Mouse (Mus musculus) forebrain, embryonic 16.5 days (tissue): ENCODE results near the gene Ext2. TPM values are rescaled to one million over a fixed set of nuclear protein-coding genes. Genes with fewer than 3 reads are reported as not detected.

ENCODE experiments used
- ATAC-seq: fragments of 200-750 bp; cut with Nextera tagmentation; 2 replicates; pipeline ENCODE4 v1.8.0; 2017; ENCODE audit warnings: mild to moderate bottlenecking, moderate library complexity
- H3K27ac ChIP-seq: fragments of 300-500 bp; sonication (generic); 2 replicates; pipeline ENCODE4 v1.5.1; 2014; ENCODE audit warnings: low read length, control low read depth
- H3K27me3 ChIP-seq: fragments of 300-500 bp; sonication (generic); replicated peaks from 2 replicates; pipeline ENCODE4 v1.6.1; 2014; ENCODE audit warnings: low read length; ENCODE audit not compliant: control insufficient read depth, insufficient read depth
- H3K36me3 ChIP-seq: fragments of 300-500 bp; sonication (generic); 2 replicates; pipeline ENCODE4 v1.6.1; 2014; ENCODE audit not compliant: control insufficient read depth, insufficient read depth
- H3K4me1 ChIP-seq: fragments of 300-500 bp; sonication (generic); replicated peaks from 2 replicates; pipeline ENCODE4 v1.6.1; 2014; ENCODE audit warnings: low read length; ENCODE audit not compliant: control insufficient read depth, insufficient read depth
- H3K4me2 ChIP-seq: fragments of 300-500 bp; sonication (generic); 2 replicates; pipeline ENCODE4 v1.6.1; 2014; ENCODE audit warnings: mild to moderate bottlenecking, low read length, control low read depth
- H3K4me3 ChIP-seq: fragments of 300-500 bp; sonication (generic); replicated peaks from 2 replicates; pipeline ENCODE4 v1.5.1; 2014; ENCODE audit warnings: mild to moderate bottlenecking, low read length, control low read depth
- H3K9ac ChIP-seq: fragments of 300-500 bp; sonication (generic); replicated peaks from 2 replicates; pipeline ENCODE4 v1.6.1; 2014; ENCODE audit warnings: low read depth, low read length, control low read depth
- H3K9me3 ChIP-seq: fragments of 300-500 bp; sonication (generic); 2 replicates; pipeline ENCODE4 v1.6.1; 2016; ENCODE audit warnings: low read length; ENCODE audit not compliant: control insufficient read depth
- WGBS: fragments of 180-500 bp; shearing (Covaris S2); extraction: QIAGEN DNeasy Blood & Tissue Kit; methylation state at CpG from one replicate; pipeline ENCODE4 v1.1.7; 2014; 5-methylcytosine and 5-hydroxymethylcytosine counted together
- polyA plus RNA-seq: library from polyadenylated mRNA; unstranded; fragments of >200 nt; fragmentation: Nextera tagmentation; extraction: Ambion mirVana; gene quantifications from 2 replicates; pipeline ENCODE4 v1.2.1, GENCODE M21; 2015

Gene Ext2
- polyA plus RNA-seq, 1 experiment from 2014 or later = 69.7 TPM

DNA sequence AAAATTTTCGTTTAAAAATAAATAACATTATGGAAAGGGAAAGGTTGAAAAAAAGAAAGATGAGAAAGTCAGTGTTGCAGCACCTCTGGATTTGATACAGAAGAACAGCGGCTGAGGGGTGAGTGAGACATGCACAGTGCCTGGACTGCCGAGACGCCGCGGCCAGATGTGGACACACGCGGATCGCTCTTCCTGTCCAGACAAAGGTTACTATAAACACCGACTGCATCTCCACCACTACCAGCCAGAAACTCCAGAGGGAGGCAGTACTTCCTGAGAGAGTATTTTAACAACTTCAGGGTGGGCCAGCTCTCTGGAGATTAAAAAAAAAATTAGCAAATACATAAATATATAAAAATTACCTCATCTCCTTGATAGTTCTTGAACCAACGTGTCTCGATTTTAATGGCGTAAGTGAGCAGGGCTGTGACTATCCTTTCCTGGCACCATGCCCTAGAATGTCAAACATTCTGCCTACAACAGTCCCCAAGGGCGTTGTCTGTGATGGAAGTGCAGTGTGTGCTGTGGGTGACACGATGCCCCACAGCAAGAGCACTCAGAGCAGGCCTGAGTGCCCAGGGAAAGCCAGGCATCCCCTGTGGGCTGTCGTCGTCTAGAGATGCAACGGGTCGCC, 25.1 kb downstream of the Ext2 start:
- H3K36me3 ChIP-seq = peaks cover 22% of the 10 kb centered on the region; the same call in 1 of the 2 replicates

GRCm38 (mm10) chr2:93794375-93794774, 28.0 kb downstream of the Ext2 start:
- H3K27me3 ChIP-seq = no peaks in the 10 kb centered on the region
- H3K9ac ChIP-seq = no peak overlapping the region
- H3K4me1 ChIP-seq = peaks cover 8% of the 10 kb centered on the region; the same call in 1 of the 2 replicates
- no peak overlapping the region for H3K4me3 ChIP-seq
- ATAC-seq = no peak
- H3K27ac ChIP-seq = no peak overlapping the region
- 94% methylated on average over 5 of the region's 5 CpGs for WGBS
- H3K4me2 ChIP-seq = no peak overlapping the region
- H3K9me3 ChIP-seq = no peaks in the 10 kb centered on the region
- peaks cover 25% of the 10 kb centered on the region; the same call in 1 of the 2 replicates for H3K36me3 ChIP-seq

More for the DNA sequence above, 25.1 kb downstream of the Ext2 start:
- Histone ChIP-seq H3K9ac (no peak overlapping the region), H3K27me3 (no peaks in the 10 kb centered on the region), H3K4me2 (no peak overlapping the region), H3K4me1 (no peaks in the 10 kb centered on the region), H3K27ac (no peak overlapping the region), H3K4me3 (no peak overlapping the region), H3K9me3 (no peaks in the 10 kb centered on the region)
- no peak for ATAC-seq
- 84% methylated on average over 19 of the region's 19 CpGs for WGBS

DNA sequence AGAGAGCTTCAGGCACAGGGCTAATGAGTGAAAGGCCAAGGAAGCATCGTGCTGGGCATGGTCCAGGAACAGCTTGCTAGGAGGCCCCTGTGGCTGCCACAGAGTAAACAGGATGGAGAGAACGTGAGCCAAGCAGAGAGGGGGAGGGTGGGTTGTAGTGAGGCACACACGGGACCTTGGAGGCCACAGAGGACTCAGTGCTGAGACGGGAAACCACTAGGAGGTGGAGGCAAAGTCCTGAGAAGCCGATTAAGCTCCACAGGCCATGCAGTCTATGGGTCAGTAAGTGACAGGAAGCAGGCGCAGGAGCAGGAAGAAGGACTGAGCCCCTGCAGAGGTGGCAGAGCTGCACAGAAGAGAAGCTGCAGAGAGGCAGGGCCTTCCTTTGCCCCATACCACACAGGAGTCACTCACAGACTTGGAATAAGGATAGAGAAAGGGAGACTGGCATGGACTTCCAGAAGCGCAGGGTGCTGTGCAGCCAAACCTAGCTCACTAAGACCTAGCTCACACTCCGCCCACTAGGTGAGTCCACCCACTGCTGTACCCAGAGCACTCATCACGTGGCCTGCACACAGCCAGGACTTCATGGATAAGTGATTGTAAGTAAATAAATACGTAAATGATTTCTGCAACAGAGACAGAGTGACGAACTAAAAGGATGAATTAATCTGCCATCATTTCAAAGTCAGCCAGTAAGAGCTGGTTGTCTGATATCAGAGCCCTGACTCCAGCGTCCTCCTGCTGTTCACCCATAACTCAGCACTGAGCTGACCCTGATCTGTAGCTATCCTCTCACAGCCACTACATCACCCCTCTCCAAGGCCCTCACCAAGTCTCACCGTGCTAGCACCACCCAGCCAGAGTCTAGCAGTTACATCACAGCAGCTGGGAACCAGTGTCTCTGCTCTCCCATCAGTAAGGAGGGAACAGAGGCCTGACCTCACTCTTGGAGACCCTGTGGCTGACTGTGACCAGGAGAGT, 30.6 kb downstream of the Ext2 start:
- Histone ChIP-seq H3K4me2 (no peak overlapping the region), H3K4me3 (no peak overlapping the region), H3K9ac (no peak overlapping the region), H3K4me1 (peaks cover 8% of the 10 kb centered on the region; the same call in 1 of the 2 replicates), H3K36me3 (peaks cover 21% of the 10 kb centered on the region; the same call in 1 of the 2 replicates), H3K27ac (no peak overlapping the region), H3K9me3 (no peaks in the 10 kb centered on the region), H3K27me3 (no peaks in the 10 kb centered on the region)
- ATAC-seq = peak; percentile 71
- WGBS = 62% methylated on average over 13 of the region's 13 CpGs

GRCm38 (mm10) chr2:93790798-93791345, 31.5 kb downstream of the Ext2 start:
- Histone ChIP-seq H3K4me2 (no peak overlapping the region), H3K27ac (no peak overlapping the region), H3K4me3 (no peak overlapping the region), H3K9ac (no peak overlapping the region), H3K9me3 (no peaks in the 10 kb centered on the region), H3K27me3 (no peaks in the 10 kb centered on the region), H3K4me1 (peaks cover 11% of the 10 kb centered on the region), H3K36me3 (peaks cover 17% of the 10 kb centered on the region; the same call in 1 of the 2 replicates)
- ATAC-seq = no peak
- WGBS = 90% methylated on average over 4 of the region's 4 CpGs

DNA sequence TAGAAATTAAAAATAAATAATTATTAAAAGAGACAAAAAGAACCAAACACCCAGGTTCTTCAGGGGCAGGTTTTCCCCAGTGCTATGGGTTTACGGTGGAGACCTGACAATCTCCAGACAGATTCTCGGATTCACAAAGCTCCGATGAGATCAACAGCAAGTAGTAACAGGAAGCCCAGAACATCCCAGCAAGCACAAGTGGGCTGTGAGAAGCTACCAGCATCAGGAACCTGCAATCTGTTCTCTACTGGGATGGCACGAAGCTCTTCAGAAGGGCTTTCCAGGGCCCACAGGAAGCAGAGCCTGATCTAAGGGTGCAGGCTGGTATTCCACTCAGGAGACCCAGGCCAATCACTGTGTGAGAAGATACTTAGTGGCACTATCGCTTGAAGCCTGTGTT, 33.8 kb downstream of the Ext2 start:
- Histone ChIP-seq H3K9ac (no peak overlapping the region), H3K9me3 (no peaks in the 10 kb centered on the region), H3K36me3 (0 out of 2 replicates have a peak, but pooled peaks cover 3% of the 10 kb centered on the region), H3K27ac (no peak overlapping the region), H3K27me3 (no peaks in the 10 kb centered on the region), H3K4me3 (no peak overlapping the region), H3K4me1 (peaks cover 21% of the 10 kb centered on the region), H3K4me2 (no peak overlapping the region)
- ATAC-seq = no peak
- WGBS = 94% methylated on average over 5 of the region's 5 CpGs

DNA sequence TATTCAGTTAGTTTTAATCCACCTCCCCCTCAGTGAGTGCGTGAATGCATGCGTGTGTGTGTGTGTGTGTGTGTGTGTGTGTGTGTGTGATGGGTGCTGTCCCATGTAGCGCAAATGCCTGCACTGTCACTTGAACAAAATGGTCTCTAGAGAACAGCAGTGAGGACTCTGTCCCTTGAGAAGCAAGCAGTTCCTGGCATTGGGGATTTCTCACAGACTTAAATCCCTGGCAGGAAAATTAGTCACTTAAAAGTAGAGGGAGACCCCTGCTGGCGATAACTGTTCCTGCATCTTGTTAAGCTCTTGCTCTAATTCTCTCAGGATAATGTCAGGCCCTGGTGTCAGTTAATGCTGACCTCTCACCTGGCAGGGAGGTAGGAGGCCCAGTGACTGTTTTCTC, 36.2 kb downstream of the Ext2 start:
- Histone ChIP-seq H3K27ac (no peak overlapping the region), H3K9ac (no peak overlapping the region), H3K4me3 (no peak overlapping the region), H3K4me2 (no peak overlapping the region), H3K4me1 (peaks cover 14% of the 10 kb centered on the region), H3K27me3 (no peaks in the 10 kb centered on the region), H3K9me3 (no peaks in the 10 kb centered on the region), H3K36me3 (no peaks in the 10 kb centered on the region)
- peak; percentile 73 for ATAC-seq
- 49% methylated on average over 4 of the region's 4 CpGs for WGBS

DNA sequence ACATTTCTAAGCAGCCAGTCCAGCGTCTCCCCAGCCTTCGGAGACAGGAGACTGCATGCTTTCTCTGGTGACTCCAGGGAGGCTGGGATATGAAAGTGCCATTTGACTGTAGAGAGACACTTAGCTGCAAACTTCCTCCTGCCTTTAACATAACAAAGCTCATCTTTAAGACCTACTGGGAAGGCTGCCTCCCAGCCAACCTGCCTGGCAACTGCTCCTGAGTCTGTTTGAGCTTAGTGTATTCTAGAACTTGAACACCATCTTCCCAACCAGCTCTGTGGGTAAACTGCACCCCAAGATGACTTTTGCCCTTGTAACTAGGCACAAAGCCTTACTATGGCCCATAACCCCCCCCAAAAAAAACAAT, 37.0 kb downstream of the Ext2 start:
- Histone ChIP-seq H3K36me3 (no peaks in the 10 kb centered on the region), H3K27me3 (no peaks in the 10 kb centered on the region), H3K4me1 (peaks cover 14% of the 10 kb centered on the region), H3K9ac (no peak overlapping the region), H3K9me3 (no peaks in the 10 kb centered on the region), H3K27ac (no peak overlapping the region), H3K4me3 (no peak overlapping the region), H3K4me2 (no peak overlapping the region)
- no peak for ATAC-seq
- WGBS = 41% methylated on average over 2 of the region's 2 CpGs

GRCm38 (mm10) chr2:93784721-93785431, 37.5 kb downstream of the Ext2 start:
- no peak overlapping the region for H3K27ac ChIP-seq
- H3K4me2 ChIP-seq = no peak overlapping the region
- ATAC-seq = 0 out of 2 replicates have a peak, but pooled peaks have one; percentile 26
- no peak overlapping the region for H3K4me3 ChIP-seq
- H3K4me1 ChIP-seq = peaks cover 14% of the 10 kb centered on the region
- H3K36me3 ChIP-seq = no peaks in the 10 kb centered on the region
- H3K9ac ChIP-seq = no peak overlapping the region
- no peaks in the 10 kb centered on the region for H3K27me3 ChIP-seq
- 45% methylated on average over 12 of the region's 12 CpGs for WGBS
- H3K9me3 ChIP-seq = no peaks in the 10 kb centered on the region
